Mouse (Mus musculus): Measurements from ENCODE around the gene U2surp. TPM values are rescaled to one million over a fixed set of nuclear protein-coding genes. Genes with fewer than 3 reads are reported as not detected.

The U2surp gene
- 50.6 TPM for polyA plus RNA-seq (2021)

DNA sequence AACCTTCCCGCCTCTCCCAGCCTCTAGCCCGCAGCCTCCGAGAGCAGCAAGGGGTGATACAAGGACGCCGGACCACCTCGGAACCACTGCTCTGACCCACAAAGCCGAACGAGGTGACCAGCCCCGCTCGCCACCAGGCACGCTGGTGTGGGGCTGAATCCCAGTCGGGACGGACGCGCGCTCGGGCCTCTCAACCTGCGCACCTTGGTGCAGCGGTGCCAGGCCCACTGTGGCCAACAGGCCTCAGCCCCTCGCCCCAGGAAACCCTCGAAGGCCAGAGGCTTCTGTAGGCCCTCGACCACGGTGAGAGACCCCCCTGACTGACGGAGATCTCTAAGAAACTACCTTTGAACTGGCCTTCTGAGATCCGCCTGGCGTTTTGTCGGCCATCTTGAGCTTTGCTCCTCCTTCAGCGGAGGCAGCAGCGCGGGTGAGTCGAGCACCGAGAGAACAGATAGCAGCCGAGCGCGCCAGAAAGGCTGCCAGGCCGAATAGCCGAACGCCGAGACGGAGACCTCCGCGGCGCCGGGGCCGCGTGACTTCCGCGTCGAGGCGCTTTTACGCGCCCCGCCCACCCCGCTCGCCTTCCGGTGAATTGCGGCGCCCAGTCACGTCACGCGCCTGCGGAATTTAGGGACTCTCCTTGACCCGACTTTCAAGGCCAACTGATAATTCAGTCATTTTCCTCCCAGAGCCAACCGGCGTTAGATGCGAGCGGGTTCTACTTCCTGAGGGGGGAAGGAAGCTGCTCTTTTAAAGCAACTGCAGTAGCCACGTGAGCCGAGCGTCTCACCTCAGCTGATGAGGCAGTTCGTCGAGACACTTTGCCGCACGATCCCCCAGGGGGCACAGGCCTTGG, at the start of gene U2surp:
Gene U2surp (minus strand): TSS at position 525 of the 859 bp plus-strand sequence.
- CTCF ChIA-PET, result no interaction called here
- TF ChIP-seq CTCF (IDR thresholded peaks at IDR 0.05), result no peak
- in situ Hi-C loops (cut with MboI; ENCODE audit: low pct_unique_long_range_greater_than_20kb), result no loop called here
- ATAC-seq (peak; percentile 91), DNase-seq (ENCODE audit: low read depth, low spot score) (peak; percentile 74)
- POLR2A ChIA-PET, result interaction anchor here (1.2 kb wide), 1 partner anchor 33 kb away, joined by 5 read pairs; no protein-coding TSS in a partner anchor
- H3K27me3 ChIP-seq, result no peaks in the 10 kb centered on the region

DNA sequence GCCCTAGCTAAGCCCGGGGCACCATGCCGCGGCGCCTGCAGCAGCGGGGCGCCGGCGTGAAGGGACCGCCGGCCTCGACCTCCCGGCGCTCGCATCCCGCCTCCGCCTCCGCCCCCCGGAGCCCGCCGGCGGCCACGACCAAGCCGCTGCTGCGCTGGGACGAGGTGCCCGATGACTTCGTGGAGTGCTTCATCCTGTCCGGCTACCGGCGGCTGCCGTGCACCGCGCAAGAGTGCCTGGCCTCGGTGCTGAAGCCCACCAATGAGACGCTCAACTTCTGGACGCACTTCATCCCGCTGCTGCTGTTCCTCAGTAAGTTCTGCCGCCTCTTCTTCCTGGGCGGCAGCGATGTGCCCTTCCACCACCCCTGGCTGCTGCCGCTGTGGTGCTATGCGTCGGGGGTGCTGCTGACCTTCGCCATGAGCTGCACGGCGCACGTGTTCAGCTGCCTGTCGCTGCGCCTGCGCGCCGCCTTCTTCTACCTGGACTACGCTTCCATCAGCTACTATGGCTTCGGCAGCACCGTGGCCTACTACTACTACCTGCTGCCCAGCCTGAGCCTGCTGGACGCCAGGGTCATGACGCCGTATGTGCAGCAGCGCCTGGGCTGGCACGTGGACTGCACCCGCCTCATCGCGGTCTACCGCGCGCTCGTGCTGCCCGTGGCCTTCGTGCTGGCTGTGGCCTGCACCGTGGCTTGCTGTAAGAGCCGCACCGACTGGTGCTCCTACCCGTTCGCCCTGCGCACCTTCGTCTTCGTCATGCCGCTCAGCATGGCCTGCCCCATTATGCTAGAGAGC, 48.3 kb upstream of the U2surp start:
- no peaks in the 10 kb centered on the region for H3K27me3 ChIP-seq
- DNase-seq (ENCODE audit: low read depth, low spot score), result no peak
- TF ChIP-seq CTCF (IDR thresholded peaks at IDR 0.05), result no peak
- POLR2A ChIA-PET, result interaction anchor here (1.0 kb wide), 1 partner anchor 80 kb away, joined by 9 read pairs; no protein-coding TSS in a partner anchor
- in situ Hi-C loops (cut with MboI; ENCODE audit: low pct_unique_long_range_greater_than_20kb), result no loop called here
- CTCF ChIA-PET, result no interaction called here
- ATAC-seq, result peak; percentile 10

DNA sequence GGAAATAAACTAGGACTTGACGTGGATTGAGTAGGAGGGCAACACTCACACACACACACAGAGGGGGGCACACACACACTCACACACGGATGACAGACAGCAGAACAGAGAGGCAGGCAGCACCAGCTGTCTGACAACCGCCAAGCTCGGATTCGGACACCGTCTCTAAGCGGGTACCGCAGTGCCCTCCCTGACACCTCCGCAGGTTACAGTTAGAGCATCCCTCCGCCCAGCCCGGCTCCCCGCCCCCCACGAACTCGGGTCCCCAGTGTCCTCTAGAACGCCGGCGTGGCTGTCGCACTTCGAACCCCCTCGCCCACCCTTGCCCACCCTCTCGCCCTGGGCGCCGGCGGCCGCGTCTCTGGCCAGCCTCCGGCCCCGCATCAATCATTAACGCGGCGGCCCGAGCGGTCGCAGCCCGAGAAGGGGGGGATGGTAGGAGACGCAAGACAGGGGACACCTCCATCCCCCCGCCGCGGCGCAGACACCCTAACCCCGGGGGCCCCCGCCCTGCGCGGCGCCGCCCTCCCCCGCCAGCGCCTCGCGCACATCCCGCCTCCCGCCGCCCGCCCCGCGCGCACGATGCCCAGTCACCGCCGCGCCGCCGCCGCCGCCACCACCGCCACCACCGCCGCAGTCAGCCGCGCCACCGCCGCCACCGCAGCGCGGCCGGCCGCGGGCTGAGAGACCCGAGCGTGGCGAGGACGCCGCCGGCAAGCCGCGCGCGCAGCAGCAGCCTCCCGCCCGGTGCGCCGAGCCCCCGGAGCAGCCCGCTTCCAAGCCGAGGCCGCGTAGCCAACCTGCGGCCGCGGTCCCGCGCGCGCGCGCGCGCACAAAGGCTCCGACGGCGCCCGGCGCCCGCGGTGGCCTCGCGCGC, 47.5 kb upstream of the U2surp start, which contains the start of gene Paqr9:
Gene Paqr9 (plus strand): TSS at position 599 of the 877 bp plus-strand sequence.
- peak; percentile 56 for ATAC-seq
- POLR2A ChIA-PET, result interaction anchor here (1.0 kb wide), 1 partner anchor 81 kb away, joined by 9 read pairs; no protein-coding TSS in a partner anchor
- H3K27me3 ChIP-seq, result no peaks in the 10 kb centered on the region
- DNase-seq (ENCODE audit: low read depth, low spot score), result no peak
- TF ChIP-seq CTCF (IDR thresholded peaks at IDR 0.05), result no peak
- in situ Hi-C loops (cut with MboI; ENCODE audit: low pct_unique_long_range_greater_than_20kb), result no loop called here
- CTCF ChIA-PET, result interaction anchor here (1.1 kb wide), 1 partner anchor 9 kb away, joined by 3 read pairs; no protein-coding TSS in a partner anchor

DNA sequence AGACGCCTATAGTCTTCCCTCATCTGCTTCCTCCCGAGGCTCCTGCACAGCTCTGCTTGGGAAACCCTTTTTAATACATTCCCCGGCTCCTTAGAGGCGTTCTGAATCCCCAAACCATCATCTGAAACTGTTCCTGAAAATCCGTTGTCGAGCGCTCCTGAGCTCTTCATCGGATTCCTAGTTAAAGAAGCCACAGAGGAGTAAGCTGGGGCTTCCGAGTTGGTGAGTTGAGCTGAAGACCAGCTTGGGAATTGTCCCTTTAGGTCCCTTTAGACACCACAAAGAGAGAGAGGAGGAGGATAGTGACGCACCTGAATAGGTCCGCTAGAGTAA, 46.9 kb upstream of the U2surp start:
- no peak for TF ChIP-seq CTCF (IDR thresholded peaks at IDR 0.05)
- ATAC-seq, result no peak
- H3K27me3 ChIP-seq, result no peaks in the 10 kb centered on the region
- in situ Hi-C loops (cut with MboI; ENCODE audit: low pct_unique_long_range_greater_than_20kb), result no loop called here
- no peak for DNase-seq (ENCODE audit: low read depth, low spot score)
- ChIA-PET CTCF (interaction anchor here (1.1 kb wide), 1 partner anchor 9 kb away, joined by 3 read pairs; no protein-coding TSS in a partner anchor), POLR2A (no interaction called here)

DNA sequence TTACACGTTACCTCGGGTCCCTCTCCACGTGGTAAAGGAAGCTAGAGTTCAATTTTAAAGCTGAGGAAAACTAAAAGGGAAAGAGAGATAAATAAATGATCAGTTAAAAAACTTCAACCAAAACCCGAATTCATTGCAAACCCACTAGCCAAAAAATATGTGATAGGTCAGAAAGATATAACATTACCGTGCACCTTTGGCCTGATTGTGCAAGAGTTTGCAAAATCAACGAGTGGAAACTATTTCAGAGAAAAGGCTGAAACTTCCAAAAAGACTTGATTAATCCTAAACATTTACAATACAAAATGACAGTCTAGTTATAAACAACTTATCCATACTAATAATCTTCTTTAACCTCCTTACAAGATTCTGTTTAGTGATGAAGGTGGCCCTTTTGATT, 45.9 kb upstream of the U2surp start:
- TF ChIP-seq CTCF (IDR thresholded peaks at IDR 0.05), result no peak
- ATAC-seq (no peak), DNase-seq (ENCODE audit: low read depth, low spot score) (no peak)
- POLR2A ChIA-PET, result interaction anchor here (0.6 kb wide), 1 partner anchor 91 kb away, joined by 3 read pairs; no protein-coding TSS in a partner anchor
- CTCF ChIA-PET, result no interaction called here
- no peaks in the 10 kb centered on the region for H3K27me3 ChIP-seq
- in situ Hi-C loops (cut with MboI; ENCODE audit: low pct_unique_long_range_greater_than_20kb), result no loop called here

DNA sequence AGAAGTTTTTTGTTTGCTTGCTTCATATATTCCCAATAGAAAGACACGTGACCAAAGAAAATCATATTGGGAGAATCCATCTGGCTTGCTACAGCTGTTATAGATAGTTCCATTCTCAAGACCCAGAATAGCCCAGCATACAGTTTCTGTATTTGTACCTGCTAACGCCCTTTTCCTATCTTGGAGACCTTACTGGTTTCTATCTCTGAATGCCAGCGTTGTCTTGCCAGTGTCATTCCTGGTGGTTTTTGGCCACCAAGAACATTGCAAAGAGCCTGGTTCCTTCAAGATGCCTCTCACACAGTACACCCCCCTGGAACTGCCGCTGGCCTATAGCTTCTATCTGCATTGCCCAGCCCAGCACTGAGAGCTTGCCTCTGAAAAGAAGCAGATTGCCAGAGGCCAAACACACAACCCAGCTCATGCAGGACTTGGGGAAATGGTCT, 44.3 kb upstream of the U2surp start:
- DNase-seq (ENCODE audit: low read depth, low spot score) (no peak), ATAC-seq (no peak)
- in situ Hi-C loops (cut with MboI; ENCODE audit: low pct_unique_long_range_greater_than_20kb), result no loop called here
- no peaks in the 10 kb centered on the region for H3K27me3 ChIP-seq
- CTCF ChIA-PET, result interaction anchor here (0.9 to 1.5 kb wide), 3 partner anchors 9 to 12 kb away, joined by 3 to 4 read pairs (median 3); no protein-coding TSS in a partner anchor
- TF ChIP-seq CTCF (IDR thresholded peaks at IDR 0.05), result no peak
- POLR2A ChIA-PET, result no interaction called here

DNA sequence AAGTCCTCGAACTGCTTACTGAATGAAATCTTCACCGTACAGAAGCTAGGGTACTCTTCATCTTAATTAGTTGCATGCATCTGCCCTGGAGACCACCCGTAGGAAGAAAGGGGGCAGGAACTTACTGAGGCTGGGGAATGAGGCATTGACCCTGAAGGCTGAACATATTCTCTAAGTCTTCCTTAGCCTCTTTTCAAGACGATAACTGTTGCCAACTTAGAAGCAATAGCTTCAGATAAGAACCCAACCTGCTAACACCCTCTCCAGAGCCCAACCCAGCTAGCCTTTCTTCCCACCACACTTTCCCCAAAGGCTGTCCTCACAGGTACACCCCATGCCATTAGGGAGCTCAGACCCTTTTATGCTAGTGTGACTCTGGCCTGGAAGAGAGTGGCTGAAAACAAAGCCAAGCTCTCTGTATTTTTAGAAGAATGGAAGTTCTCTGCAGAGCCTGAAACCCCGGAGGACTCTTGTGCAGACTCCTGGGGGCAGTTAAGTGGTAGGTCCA, 43.5 kb upstream of the U2surp start:
- in situ Hi-C loops (cut with MboI; ENCODE audit: low pct_unique_long_range_greater_than_20kb), result no loop called here
- ATAC-seq (no peak), DNase-seq (ENCODE audit: low read depth, low spot score) (no peak)
- H3K27me3 ChIP-seq, result no peaks in the 10 kb centered on the region
- ChIA-PET CTCF (interaction anchor here (0.7 to 1.6 kb wide), 5 partner anchors 9 to 138 kb away, joined by 3 to 4 read pairs (median 3); no protein-coding TSS in a partner anchor), POLR2A (no interaction called here)
- no peak for TF ChIP-seq CTCF (IDR thresholded peaks at IDR 0.05)

DNA sequence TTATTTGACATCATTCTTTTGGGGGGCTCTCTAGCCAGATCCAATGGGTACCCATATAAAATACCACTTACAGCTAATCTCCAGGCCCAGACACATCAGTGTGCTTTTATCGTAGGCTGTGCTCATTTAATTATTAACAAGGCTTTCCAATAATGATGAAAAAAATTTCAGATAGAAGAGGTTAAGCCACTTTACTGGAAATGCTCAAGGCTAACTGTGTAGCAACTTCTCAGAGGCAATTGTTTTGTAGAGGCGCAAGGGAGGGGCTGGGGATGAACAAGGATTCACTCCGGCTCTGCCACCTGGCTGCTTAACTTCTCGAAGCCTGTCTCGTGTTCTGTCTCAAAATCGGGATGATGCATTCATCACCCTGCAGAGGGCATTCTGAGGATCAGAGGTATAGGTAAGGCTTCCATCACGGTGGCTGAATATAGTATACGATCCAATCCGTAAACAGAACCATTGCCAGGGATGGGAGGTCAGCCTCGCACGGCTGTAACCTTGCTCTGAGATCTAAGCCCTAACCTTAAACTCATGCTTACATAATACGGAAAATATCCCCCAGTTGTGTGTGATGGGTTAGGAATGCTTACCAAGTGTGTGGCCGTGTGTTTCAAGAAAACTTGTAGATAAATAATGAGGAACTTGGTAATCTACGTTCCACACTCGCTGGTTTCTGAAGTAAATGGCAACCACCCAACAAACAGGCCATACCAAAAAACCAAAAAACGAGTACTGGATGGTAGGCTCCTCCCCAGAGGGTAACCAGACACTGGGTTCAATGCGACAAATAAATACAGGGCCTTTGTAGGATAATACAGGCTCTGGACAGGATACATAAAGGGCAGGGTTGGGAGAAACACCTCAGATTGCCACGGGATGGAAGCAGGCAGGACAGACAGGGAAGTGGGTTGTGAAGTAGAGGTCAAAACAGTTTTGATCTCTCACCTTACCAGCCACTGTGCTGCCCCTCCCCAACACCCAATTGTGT, 42.7 kb upstream of the U2surp start:
- in situ Hi-C loops (cut with MboI; ENCODE audit: low pct_unique_long_range_greater_than_20kb), result no loop called here
- no peaks in the 10 kb centered on the region for H3K27me3 ChIP-seq
- POLR2A ChIA-PET, result no interaction called here
- no peak for ATAC-seq
- DNase-seq (ENCODE audit: low read depth, low spot score), result no peak
- no peak for TF ChIP-seq CTCF (IDR thresholded peaks at IDR 0.05)
- CTCF ChIA-PET, result interaction anchor here (0.7 to 1.6 kb wide), 3 partner anchors 8 to 139 kb away, joined by 3 to 4 read pairs (median 3); no protein-coding TSS in a partner anchor

All from Patski (cell line).